Mouse (Mus musculus) stomach, embryonic 16.5 days (tissue): Measurements from ENCODE around the gene Ptpn1. TPM values are rescaled to one million over a fixed set of nuclear protein-coding genes. Genes with fewer than 3 reads are reported as not detected.

Experiments used
- ATAC-seq: fragments of 200-750 bp; cut with Nextera tagmentation; 2 replicates; pipeline ENCODE4 v1.8.0; 2017; ENCODE audit warnings: moderate number of reproducible peaks, moderate TSS enrichment; ENCODE audit not compliant: insufficient read depth, low FRiP score
- H3K27ac ChIP-seq: fragments of 300-500 bp; sonication (generic); 2 replicates; pipeline ENCODE4 v1.5.1; 2014; ENCODE audit warnings: low read length
- H3K27me3 ChIP-seq: fragments of 300-500 bp; sonication (generic); 2 replicates; pipeline ENCODE4 v1.6.1; 2014; ENCODE audit warnings: low read length, control low read depth, mixed read lengths; ENCODE audit not compliant: control insufficient read depth, insufficient read depth
- H3K36me3 ChIP-seq: fragments of 300-500 bp; sonication (generic); 2 replicates; pipeline ENCODE4 v1.6.1; 2014; ENCODE audit warnings: low read length; ENCODE audit not compliant: control insufficient read depth, insufficient read depth
- H3K4me1 ChIP-seq: fragments of 300-500 bp; sonication (generic); 2 replicates; pipeline ENCODE4 v1.6.1; 2014; ENCODE audit warnings: low read length, control low read depth, mixed read lengths; ENCODE audit not compliant: control insufficient read depth, insufficient read depth
- H3K4me2 ChIP-seq: fragments of 300-500 bp; sonication (generic); 2 replicates; pipeline ENCODE4 v1.6.1; 2014; ENCODE audit warnings: low read depth, low read length, mixed read lengths
- H3K4me3 ChIP-seq: fragments of 300-500 bp; sonication (generic); replicated peaks from 2 replicates; pipeline ENCODE4 v1.5.1; 2014; ENCODE audit warnings: mild to moderate bottlenecking, low read length
- H3K9ac ChIP-seq: fragments of 300-500 bp; sonication (generic); 2 replicates; pipeline ENCODE4 v1.6.1; 2014; ENCODE audit warnings: low read length
- H3K9me3 ChIP-seq: fragments of 300-500 bp; sonication (generic); replicated peaks from 2 replicates; pipeline ENCODE4 v1.6.1; 2016; ENCODE audit warnings: low read length, control low read depth; ENCODE audit not compliant: control insufficient read depth
- WGBS: fragments of 180-500 bp; shearing (Covaris S2); extraction: QIAGEN DNeasy Blood & Tissue Kit; methylation state at CpG from one replicate; pipeline ENCODE4 v1.1.7; 2014; 5-methylcytosine and 5-hydroxymethylcytosine counted together
- polyA plus RNA-seq: library from polyadenylated mRNA; unstranded; fragments of >200 nt; fragmentation: Nextera tagmentation; extraction: Ambion mirVana; gene quantifications from 2 replicates; pipeline ENCODE4 v1.2.1, GENCODE M21; 2015

The Ptpn1 gene
- polyA plus RNA-seq, result 49.5 and 51.3 TPM in 2 replicates

GRCm38 (mm10) chr2:167931985-167932726 lies at the start of gene Ptpn1:
Ptpn1 (plus strand) TSS chr2:167932057.
- Histone ChIP-seq H3K4me2 (peak within 1 kb of the TSS; percentile 93), H3K4me3 (peak within 1 kb of the TSS; percentile 87), H3K9me3 (no peaks in the 10 kb centered on the region), H3K9ac (peak within 1 kb of the TSS; percentile 88), H3K4me1 (peaks cover 19% of the 10 kb centered on the region), H3K27ac (peak within 1 kb of the TSS; percentile 78), H3K27me3 (no peaks in the 10 kb centered on the region), H3K36me3 (no peaks in the 10 kb centered on the region)
- peak; percentile 96 for ATAC-seq
- WGBS, result under 1% methylated on average over 97 of the region's 99 CpGs

- peaks cover 12% of the 10 kb centered on the region for H3K4me1 ChIP-seq
- no peak for ATAC-seq
- no peaks in the 10 kb centered on the region for H3K36me3 ChIP-seq
- no peak overlapping the region for H3K4me3 ChIP-seq
- H3K9ac ChIP-seq, result no peak overlapping the region
- H3K4me2 ChIP-seq, result no peak overlapping the region
- 76% methylated on average over 7 of the region's 7 CpGs for WGBS
- no peaks in the 10 kb centered on the region for H3K27me3 ChIP-seq
- H3K9me3 ChIP-seq, result no peaks in the 10 kb centered on the region
- H3K27ac ChIP-seq, result no peak overlapping the region
Observed at GRCm38 (mm10) chr2:167886485-167886884, 45.4 kb upstream of the Ptpn1 start.

GRCm38 (mm10) chr2:167887516-167888347 lies 44.1 kb upstream of the Ptpn1 start:
- peak overlapping the region; percentile 59 for H3K4me2 ChIP-seq
- ATAC-seq, result peak; percentile 68
- WGBS, result 7% methylated on average over 22 of the region's 22 CpGs
- H3K27ac ChIP-seq, result peak overlapping the region; percentile 40; the same call in 1 of the 2 replicates
- no peaks in the 10 kb centered on the region for H3K9me3 ChIP-seq
- H3K4me1 ChIP-seq, result peaks cover 12% of the 10 kb centered on the region
- H3K27me3 ChIP-seq, result no peaks in the 10 kb centered on the region
- peak overlapping the region; percentile 52 for H3K9ac ChIP-seq
- H3K4me3 ChIP-seq, result peak overlapping the region; percentile 36
- H3K36me3 ChIP-seq, result no peaks in the 10 kb centered on the region

- peak overlapping the region; percentile 52; the same call in 1 of the 2 replicates for H3K9ac ChIP-seq
- H3K9me3 ChIP-seq, result no peaks in the 10 kb centered on the region
- H3K4me2 ChIP-seq, result no peak overlapping the region
- H3K27me3 ChIP-seq, result no peaks in the 10 kb centered on the region
- H3K36me3 ChIP-seq, result no peaks in the 10 kb centered on the region
- H3K4me3 ChIP-seq, result no peak overlapping the region
- peak; percentile 18; the same call in 1 of the 2 replicates for ATAC-seq
- 60% methylated on average over 6 of the region's 6 CpGs for WGBS
- H3K4me1 ChIP-seq, result peaks cover 12% of the 10 kb centered on the region
- 0 out of 2 replicates have a peak overlapping the region, but pooled peaks have one; percentile 40 for H3K27ac ChIP-seq
Observed at GRCm38 (mm10) chr2:167888834-167889233, 43.0 kb upstream of the Ptpn1 start.

GRCm38 (mm10) chr2:167889886-167890285 lies 42.0 kb upstream of the Ptpn1 start:
- Histone ChIP-seq H3K4me3 (no peak overlapping the region), H3K9me3 (no peaks in the 10 kb centered on the region), H3K27ac (no peak overlapping the region), H3K27me3 (no peaks in the 10 kb centered on the region), H3K36me3 (no peaks in the 10 kb centered on the region), H3K4me1 (peaks cover 12% of the 10 kb centered on the region), H3K4me2 (no peak overlapping the region), H3K9ac (no peak overlapping the region)
- WGBS, result 84% methylated on average over 4 of the region's 4 CpGs
- no peak for ATAC-seq

GRCm38 (mm10) chr2:167891908-167892307 lies 39.9 kb upstream of the Ptpn1 start:
- WGBS, result 27% methylated on average over 9 of the region's 9 CpGs
- ATAC-seq, result 0 out of 2 replicates have a peak, but pooled peaks have one; percentile 5
- no peak overlapping the region for H3K9ac ChIP-seq

GRCm38 (mm10) chr2:167893680-167894079 lies 38.2 kb upstream of the Ptpn1 start:
- no peak overlapping the region for H3K27ac ChIP-seq
- no peak for ATAC-seq

More at GRCm38 (mm10) chr2:167891908-167892307, 39.9 kb upstream of the Ptpn1 start:
- no peak overlapping the region for H3K4me3 ChIP-seq
- H3K4me1 ChIP-seq, result peaks cover 12% of the 10 kb centered on the region
- H3K27me3 ChIP-seq, result no peaks in the 10 kb centered on the region
- no peak overlapping the region for H3K4me2 ChIP-seq
- no peak overlapping the region for H3K27ac ChIP-seq
- no peaks in the 10 kb centered on the region for H3K36me3 ChIP-seq
- no peaks in the 10 kb centered on the region for H3K9me3 ChIP-seq

GRCm38 (mm10) chr2:167894948-167895372 lies 36.9 kb upstream of the Ptpn1 start:
- peak overlapping the region; percentile 33 for H3K4me3 ChIP-seq

More at GRCm38 (mm10) chr2:167893680-167894079, 38.2 kb upstream of the Ptpn1 start:
- Histone ChIP-seq H3K4me3 (no peak overlapping the region), H3K4me2 (no peak overlapping the region), H3K9me3 (no peaks in the 10 kb centered on the region), H3K4me1 (no peaks in the 10 kb centered on the region; the same call in 1 of the 2 replicates), H3K9ac (no peak overlapping the region), H3K36me3 (no peaks in the 10 kb centered on the region), H3K27me3 (no peaks in the 10 kb centered on the region)
- WGBS, result 57% methylated on average over 10 of the region's 10 CpGs

More at GRCm38 (mm10) chr2:167894948-167895372, 36.9 kb upstream of the Ptpn1 start:
- Histone ChIP-seq H3K4me2 (peak overlapping the region; percentile 56), H3K9me3 (no peaks in the 10 kb centered on the region), H3K9ac (peak overlapping the region; percentile 54; the same call in 1 of the 2 replicates), H3K36me3 (no peaks in the 10 kb centered on the region), H3K4me1 (0 out of 2 replicates have a peak, but pooled peaks cover 2% of the 10 kb centered on the region), H3K27ac (no peak overlapping the region), H3K27me3 (no peaks in the 10 kb centered on the region)
- ATAC-seq, result peak; percentile 76; the same call in 1 of the 2 replicates
- WGBS, result under 1% methylated on average over 30 of the region's 30 CpGs
